Mouse (Mus musculus) gastrocnemius, postnatal 10 days (tissue): ENCODE data around the gene Ptpra. TPM values are rescaled to one million over a fixed set of nuclear protein-coding genes. Genes with fewer than 3 reads are reported as not detected.

Experiments used
- DNase-seq: peaks from one replicate; pipeline ENCODE4 v3.0.0; 2021; ENCODE audit warnings: mixed read lengths
- long read RNA-seq, 2 experiments: library from polyadenylated mRNA; stranded (forward); transcript quantifications; one replicate each; pipeline ENCODE4 v2.0.0; 2021
- total RNA-seq, 2 experiments: library from RNA; stranded (reverse); gene quantifications; 2 replicates each; pipeline ENCODE4 v1.2.3; 2021

Ptpra gene
- 10 to 100 TPM; 42.2 to 49.9 TPM for total RNA-seq
- long read RNA-seq, experiment 1, full-length matches to known transcripts, result 50 of 63 reads
- long read RNA-seq, experiment 1, partial matches to known transcripts, result 2 of 63 reads
- long read RNA-seq, experiment 1, other reads (novel, unspliced or antisense), result 11 of 63 reads
- long read RNA-seq, experiment 2, full-length matches to known transcripts, result 31 of 52 reads
- long read RNA-seq, experiment 2, partial matches to known transcripts, result 2 of 52 reads
- long read RNA-seq, experiment 2, other reads (novel, unspliced or antisense), result 19 of 52 reads

- DNase-seq, result peak; percentile 92
Measured at GRCm38 (mm10) chr2:130449794-130450433, at the start of gene Ptpra. Ptpra (plus strand) TSS chr2:130450278.

- no peak for DNase-seq
Measured at GRCm38 (mm10) chr2:130401891-130402290, 48.2 kb upstream of the Ptpra start.

DNA sequence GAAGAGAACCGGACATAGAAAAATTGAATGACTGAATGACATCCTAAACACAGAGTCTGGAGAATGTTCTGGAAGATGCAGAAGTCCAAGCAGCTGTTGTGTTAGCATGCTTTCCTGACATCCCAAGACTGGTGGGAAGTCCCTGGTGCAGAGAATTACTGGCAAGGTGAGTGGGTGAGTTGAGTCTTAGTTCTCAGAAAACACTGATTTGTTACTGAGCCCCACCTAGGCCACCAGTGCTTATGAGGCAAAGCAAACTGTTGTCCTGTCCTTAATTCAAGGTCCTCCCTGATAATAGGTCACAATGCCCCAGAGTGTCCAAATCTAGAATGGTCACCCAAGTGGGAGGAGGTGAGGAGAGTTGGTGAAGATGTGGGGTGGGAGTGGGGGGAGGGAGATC is 45.1 kb upstream of the Ptpra start, which contains the start of the genes Gm28372 and 1700020A23Rik:
Gene Gm28372 (plus strand): TSS at position 301 of the 400 bp plus-strand sequence.
Gene 1700020A23Rik (plus strand): TSS at position 321 of the 400 bp plus-strand sequence.
- no peak for DNase-seq

DNA sequence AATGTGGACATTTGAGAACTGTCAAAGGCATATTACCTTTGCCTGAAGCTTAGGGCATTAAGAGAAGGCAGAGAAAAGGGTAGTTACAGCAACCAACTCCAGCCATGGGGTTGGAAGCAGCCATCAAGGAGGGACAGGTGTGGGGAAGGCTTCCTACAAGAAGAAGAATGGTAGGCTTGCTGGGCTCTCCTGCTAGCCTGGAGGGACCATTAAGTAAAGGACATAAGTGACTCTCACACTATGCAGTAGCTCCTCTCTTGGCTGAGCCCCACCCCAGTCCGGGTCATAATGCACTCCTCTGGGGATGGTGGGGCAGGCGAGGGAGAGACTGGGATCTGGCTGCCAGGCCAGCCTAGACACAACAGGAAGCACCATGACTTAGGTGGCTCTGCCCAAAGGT is 43.9 kb upstream of the Ptpra start, which contains the start of gene Tmem239:
Gene Tmem239 (plus strand): TSS at position 301 of the 400 bp plus-strand sequence.
- DNase-seq, result no peak

DNA sequence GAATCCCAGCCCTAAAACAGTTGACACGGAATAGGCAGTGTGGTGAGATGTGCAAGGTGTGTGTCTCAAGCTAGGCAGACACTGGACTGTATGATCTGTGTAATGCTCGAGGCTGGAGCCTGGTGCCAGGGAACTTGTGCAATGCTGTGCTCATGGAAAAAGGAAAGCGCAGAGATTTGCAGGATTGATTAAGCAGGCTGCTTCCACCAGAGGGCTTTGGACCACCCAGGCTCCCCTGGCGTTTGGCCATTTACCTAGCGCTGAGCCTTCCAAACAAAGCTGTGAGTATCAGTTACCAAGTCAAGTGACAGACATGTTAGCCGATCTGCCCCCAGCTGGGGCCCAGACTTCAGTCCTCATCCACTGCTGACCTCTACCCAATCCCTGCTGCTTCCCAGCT is 41.9 kb upstream of the Ptpra start:
- no peak for DNase-seq

DNA sequence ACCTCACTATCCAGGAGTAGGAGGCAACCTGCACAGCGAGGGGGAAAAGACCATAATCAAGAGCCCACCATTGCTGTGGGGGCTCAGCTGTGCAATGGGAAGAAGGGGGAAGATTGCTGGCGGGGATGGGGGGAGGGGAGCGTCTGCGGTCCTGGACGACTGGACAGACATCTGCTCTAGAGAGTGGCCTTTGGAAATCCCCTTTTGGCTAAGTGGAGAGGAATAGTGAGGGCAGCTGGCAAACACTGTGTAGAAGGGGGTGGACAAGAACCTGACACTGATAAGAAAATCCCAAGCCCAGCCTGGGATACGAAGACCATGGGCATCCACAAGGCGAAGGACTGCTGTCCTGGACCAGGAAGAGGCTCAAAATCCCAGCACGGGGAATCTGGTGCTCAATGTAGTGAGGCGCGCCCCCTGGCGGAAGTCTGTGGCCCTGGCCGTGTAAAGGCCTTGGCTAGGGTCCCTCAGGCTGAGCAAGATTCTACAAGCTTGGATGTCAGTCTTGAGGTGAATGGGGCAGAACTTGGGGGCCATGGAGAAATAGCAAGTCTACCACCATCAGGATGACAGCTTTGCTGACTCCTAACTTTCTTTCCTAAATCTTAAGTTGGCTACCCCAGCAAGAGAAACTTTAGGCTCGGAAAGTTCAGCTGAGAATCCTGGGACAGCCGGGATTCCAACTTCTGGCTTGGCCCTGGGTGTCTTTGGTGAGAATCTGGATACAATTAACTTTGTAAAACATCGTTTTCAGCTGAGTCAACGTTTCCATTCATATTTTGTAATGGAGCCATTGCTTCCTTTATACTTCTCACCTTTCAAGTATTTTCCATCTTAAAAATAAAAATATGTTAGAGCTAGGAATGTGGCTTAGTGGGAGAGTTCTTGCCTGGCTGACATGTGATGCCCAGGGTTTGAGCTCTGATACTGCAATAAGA is 38.3 kb upstream of the Ptpra start:
- peak; percentile 93 for DNase-seq

GRCm38 (mm10) chr2:130412775-130413174 is 37.3 kb upstream of the Ptpra start:
- DNase-seq, result no peak

GRCm38 (mm10) chr2:130414094-130414856 is 35.8 kb upstream of the Ptpra start:
- no peak for DNase-seq

DNA sequence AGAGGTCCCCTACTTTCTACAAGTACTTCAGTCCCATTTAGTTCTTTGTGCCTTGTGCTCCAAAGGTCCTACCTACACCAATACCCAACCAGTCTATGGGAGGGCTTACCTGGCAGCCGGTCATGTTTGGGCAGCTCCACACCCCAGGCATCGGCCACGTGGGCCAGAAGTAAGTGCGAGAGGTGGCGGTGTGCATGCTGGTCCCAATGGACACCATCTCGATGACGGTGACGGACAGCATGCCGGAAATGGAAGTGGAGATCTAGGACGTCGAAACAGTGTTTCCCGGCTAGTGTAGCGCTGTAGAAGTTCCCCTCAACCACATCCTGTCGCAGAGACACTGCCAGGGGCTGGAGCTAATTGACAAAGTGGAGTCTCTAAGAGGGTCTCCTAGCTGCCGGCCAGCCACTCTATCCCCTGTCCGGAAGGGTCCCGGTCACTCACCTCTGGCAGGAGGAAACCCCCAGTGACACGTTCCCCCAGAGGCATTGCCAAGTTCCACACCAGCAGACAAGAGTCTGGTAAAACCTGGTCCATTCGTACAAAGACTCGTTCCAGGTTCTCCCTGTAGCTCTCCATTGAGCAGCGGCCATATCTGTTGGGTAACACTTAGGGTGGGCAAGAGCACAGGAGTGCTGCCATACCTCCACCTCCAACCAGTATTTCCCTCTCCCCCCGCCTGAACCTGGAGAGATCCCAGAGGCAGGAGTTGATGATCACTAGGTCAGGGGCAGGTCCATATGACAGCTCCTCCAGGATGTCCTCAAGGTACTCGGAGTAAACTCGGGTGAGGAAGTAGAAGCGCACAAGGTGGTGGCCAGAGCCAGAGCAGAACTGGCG is 28.1 kb upstream of the Ptpra start:
- DNase-seq, result no peak

GRCm38 (mm10) chr2:130423397-130424125 is 26.5 kb upstream of the Ptpra start:
- peak; percentile 82 for DNase-seq

- peak; percentile 95 for DNase-seq
Measured at GRCm38 (mm10) chr2:130424126-130424853, 25.8 kb upstream of the Ptpra start, which contains the start of the genes Vps16 and Pced1a. Vps16 (plus strand) TSS chr2:130424339. Pced1a (minus strand) TSS chr2:130424701.

GRCm38 (mm10) chr2:130425112-130425511 is 25.0 kb upstream of the Ptpra start:
- no peak for DNase-seq

GRCm38 (mm10) chr2:130429851-130430250 is 20.2 kb upstream of the Ptpra start:
- no peak for DNase-seq

- no peak for DNase-seq
Measured at GRCm38 (mm10) chr2:130430484-130430883, 19.6 kb upstream of the Ptpra start.

- DNase-seq, result no peak
Measured at GRCm38 (mm10) chr2:130432157-130432556, 17.9 kb upstream of the Ptpra start.

- DNase-seq, result no peak
Measured at GRCm38 (mm10) chr2:130433152-130433551, 16.9 kb upstream of the Ptpra start.

DNA sequence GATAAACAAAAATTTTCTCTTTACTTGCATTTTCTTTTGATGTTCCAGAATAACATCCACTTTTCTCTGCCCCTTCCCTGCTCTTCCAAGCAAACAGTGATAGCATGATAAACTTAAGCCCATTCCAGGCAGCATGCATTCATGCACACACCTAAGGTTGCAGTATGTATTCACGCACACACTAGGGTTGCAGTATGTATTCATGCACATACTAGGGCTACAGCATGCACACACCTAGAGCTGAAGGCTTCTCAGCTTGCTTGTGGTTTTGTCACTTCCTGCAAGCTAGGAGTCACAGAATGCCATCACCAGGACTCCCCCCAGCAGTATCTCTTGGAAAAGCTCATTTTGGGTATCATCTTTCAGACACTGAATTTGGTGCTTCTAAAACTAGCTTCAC is 13.3 kb upstream of the Ptpra start:
- DNase-seq, result no peak

GRCm38 (mm10) chr2:130438861-130439260 is 11.2 kb upstream of the Ptpra start:
- DNase-seq, result no peak

DNA sequence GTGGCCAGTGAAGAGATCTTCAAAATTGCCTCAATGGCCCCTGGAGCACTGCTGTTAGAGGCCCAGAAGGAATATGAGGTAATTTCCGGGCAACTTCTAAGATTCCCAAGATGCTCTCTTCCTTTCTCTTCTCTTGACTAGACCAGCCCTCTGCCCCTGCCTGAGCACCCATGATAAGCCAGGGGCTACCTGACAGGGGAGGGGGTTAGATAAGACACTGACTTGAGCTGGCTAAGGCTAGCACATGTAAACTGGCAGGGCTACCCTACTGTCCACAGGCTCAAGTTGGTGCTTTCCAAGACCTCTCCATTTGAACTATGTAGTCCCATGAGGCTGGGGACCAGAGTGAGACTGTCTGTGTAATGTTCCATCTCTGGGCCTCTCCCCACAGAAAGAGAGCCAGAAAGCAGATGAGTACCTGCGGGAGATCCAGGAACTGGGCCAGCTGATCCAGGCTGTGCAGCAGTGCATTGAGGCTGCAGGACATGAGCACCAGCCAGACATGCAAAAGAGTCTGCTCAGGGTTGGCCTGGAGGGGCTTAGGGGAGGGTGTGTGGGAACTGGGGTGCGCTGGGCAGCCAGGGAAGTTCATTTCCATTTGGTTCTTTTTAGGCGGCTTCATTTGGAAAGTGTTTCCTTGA is 10.1 kb upstream of the Ptpra start:
- no peak for DNase-seq
